Mouse (Mus musculus): Measurements from ENCODE around the gene Snx3. TPM values are rescaled to one million over a fixed set of nuclear protein-coding genes. Genes with fewer than 3 reads are reported as not detected.
A peak's percentile ranks its signal among the peaks of the same experiment; 100 is the strongest.

The Snx3 gene
- polyA plus RNA-seq, 1 experiment from 2014 or later, result 244 TPM

- Histone ChIP-seq H3K4me1 (replicated peaks) (peaks cover 12% of the 10 kb centered on the region; the same call in 1 of the 2 replicates), H3K27me3 (no peaks in the 10 kb centered on the region), H3K4me2 (peak within 1 kb of the TSS; percentile 73), H3K27ac (peak within 1 kb of the TSS; percentile 91), H3K9ac (replicated peaks) (peak within 1 kb of the TSS; percentile 85), H3K36me3 (no peaks in the 10 kb centered on the region), H3K9me3 (no peaks in the 10 kb centered on the region), H3K4me3 (replicated peaks) (peak within 1 kb of the TSS; percentile 78)
- peak; percentile 91 for ATAC-seq (ENCODE audit: insufficient number of reproducible peaks, insufficient read depth, low FRiP score, low TSS enrichment, low read depth)
- under 1% methylated on average over 29 of the region's 29 CpGs for WGBS
These were observed 23.5 kb upstream of the Snx3 start, which contains the start of gene Afg1l for GRCm38 (mm10) chr10:42478341-42478720. Afg1l (minus strand) TSS chr10:42478565.

GRCm38 (mm10) chr10:42480719-42481118, 21.1 kb upstream of the Snx3 start:
- Histone ChIP-seq H3K27ac (0 out of 2 replicates have a peak overlapping the region, but pooled peaks have one; percentile 53), H3K27me3 (no peaks in the 10 kb centered on the region), H3K4me1 (replicated peaks) (peaks cover 12% of the 10 kb centered on the region; the same call in 1 of the 2 replicates), H3K9ac (replicated peaks) (no peak overlapping the region), H3K36me3 (no peaks in the 10 kb centered on the region), H3K9me3 (no peaks in the 10 kb centered on the region), H3K4me2 (no peak overlapping the region), H3K4me3 (replicated peaks) (no peak overlapping the region)
- WGBS, result 68% methylated on average over 4 of the region's 4 CpGs
- no peak for ATAC-seq (ENCODE audit: insufficient number of reproducible peaks, insufficient read depth, low FRiP score, low TSS enrichment, low read depth)

GRCm38 (mm10) chr10:42488606-42489296, 13.1 kb upstream of the Snx3 start:
- no peak overlapping the region for H3K27ac ChIP-seq
- 26% methylated on average over 8 of the region's 8 CpGs for WGBS
- ATAC-seq (ENCODE audit: insufficient number of reproducible peaks, insufficient read depth, low FRiP score, low TSS enrichment, low read depth), result no peak

GRCm38 (mm10) chr10:42491158-42491557, 10.7 kb upstream of the Snx3 start:
- no peak overlapping the region for H3K4me2 ChIP-seq
- no peak for ATAC-seq (ENCODE audit: insufficient number of reproducible peaks, insufficient read depth, low FRiP score, low TSS enrichment, low read depth)
- H3K36me3 ChIP-seq, result no peaks in the 10 kb centered on the region
- no peak overlapping the region for H3K27ac ChIP-seq
- no peak overlapping the region for H3K4me3 ChIP-seq (replicated peaks)
- no peaks in the 10 kb centered on the region; the same call in 1 of the 2 replicates for H3K4me1 ChIP-seq (replicated peaks)
- H3K27me3 ChIP-seq, result no peaks in the 10 kb centered on the region
- no peaks in the 10 kb centered on the region for H3K9me3 ChIP-seq
- no peak overlapping the region for H3K9ac ChIP-seq (replicated peaks)
- WGBS, result 60% methylated on average over 1 of the region's 1 CpGs

More at GRCm38 (mm10) chr10:42488606-42489296, 13.1 kb upstream of the Snx3 start:
- Histone ChIP-seq H3K36me3 (no peaks in the 10 kb centered on the region), H3K9me3 (no peaks in the 10 kb centered on the region), H3K4me2 (no peak overlapping the region), H3K27me3 (no peaks in the 10 kb centered on the region), H3K4me3 (replicated peaks) (no peak overlapping the region), H3K4me1 (replicated peaks) (no peaks in the 10 kb centered on the region; the same call in 1 of the 2 replicates), H3K9ac (replicated peaks) (no peak overlapping the region)

- no peaks in the 10 kb centered on the region for H3K36me3 ChIP-seq
- H3K4me3 ChIP-seq (replicated peaks), result no peak overlapping the region
- H3K9ac ChIP-seq (replicated peaks), result no peak overlapping the region
- no peak overlapping the region for H3K4me2 ChIP-seq
- H3K27me3 ChIP-seq, result no peaks in the 10 kb centered on the region
- H3K9me3 ChIP-seq, result no peaks in the 10 kb centered on the region
- no peak for ATAC-seq (ENCODE audit: insufficient number of reproducible peaks, insufficient read depth, low FRiP score, low TSS enrichment, low read depth)
- 77% methylated on average over 10 of the region's 10 CpGs for WGBS
- no peaks in the 10 kb centered on the region; the same call in 1 of the 2 replicates for H3K4me1 ChIP-seq (replicated peaks)
- H3K27ac ChIP-seq, result no peak overlapping the region
These were observed 9.6 kb upstream of the Snx3 start for GRCm38 (mm10) chr10:42492027-42492771.

GRCm38 (mm10) chr10:42493000-42493399, 8.8 kb upstream of the Snx3 start:
- Histone ChIP-seq H3K36me3 (no peaks in the 10 kb centered on the region), H3K4me3 (replicated peaks) (no peak overlapping the region), H3K27ac (no peak overlapping the region), H3K9ac (replicated peaks) (no peak overlapping the region), H3K9me3 (no peaks in the 10 kb centered on the region), H3K4me2 (no peak overlapping the region), H3K27me3 (no peaks in the 10 kb centered on the region), H3K4me1 (replicated peaks) (no peaks in the 10 kb centered on the region; the same call in 1 of the 2 replicates)
- 54% methylated on average over 4 of the region's 4 CpGs for WGBS
- ATAC-seq (ENCODE audit: insufficient number of reproducible peaks, insufficient read depth, low FRiP score, low TSS enrichment, low read depth), result no peak

- 94% methylated on average over 8 of the region's 8 CpGs for WGBS
- no peak overlapping the region for H3K4me2 ChIP-seq
- H3K27ac ChIP-seq, result peak overlapping the region; percentile 98; the same call in 1 of the 2 replicates
These were observed 1.2 kb upstream of the Snx3 start for GRCm38 (mm10) chr10:42500611-42501010.

GRCm38 (mm10) chr10:42501161-42501560, 669 bp upstream of the Snx3 start:
- peak overlapping the region; percentile 95 for H3K4me3 ChIP-seq (replicated peaks)
- H3K4me2 ChIP-seq, result peak overlapping the region; percentile 75
- ATAC-seq (ENCODE audit: insufficient number of reproducible peaks, insufficient read depth, low FRiP score, low TSS enrichment, low read depth), result no peak
- no peak overlapping the region for H3K9ac ChIP-seq (replicated peaks)
- H3K4me1 ChIP-seq (replicated peaks), result peaks cover 6% of the 10 kb centered on the region
- no peaks in the 10 kb centered on the region for H3K9me3 ChIP-seq
- WGBS, result 89% methylated on average over 5 of the region's 5 CpGs
- no peaks in the 10 kb centered on the region for H3K27me3 ChIP-seq
- H3K36me3 ChIP-seq, result no peaks in the 10 kb centered on the region
- peak overlapping the region; percentile 98 for H3K27ac ChIP-seq

More at GRCm38 (mm10) chr10:42500611-42501010, 1.2 kb upstream of the Snx3 start:
- ATAC-seq (ENCODE audit: insufficient number of reproducible peaks, insufficient read depth, low FRiP score, low TSS enrichment, low read depth), result no peak
- H3K36me3 ChIP-seq, result no peaks in the 10 kb centered on the region
- H3K4me1 ChIP-seq (replicated peaks), result peaks cover 6% of the 10 kb centered on the region
- H3K9ac ChIP-seq (replicated peaks), result no peak overlapping the region
- no peak overlapping the region for H3K4me3 ChIP-seq (replicated peaks)
- H3K27me3 ChIP-seq, result no peaks in the 10 kb centered on the region
- no peaks in the 10 kb centered on the region for H3K9me3 ChIP-seq

- H3K4me3 ChIP-seq (replicated peaks), result peak overlapping the region; percentile 95
- no peaks in the 10 kb centered on the region for H3K27me3 ChIP-seq
- H3K9ac ChIP-seq (replicated peaks), result peak overlapping the region; percentile 90
- under 1% methylated on average over 55 of the region's 55 CpGs for WGBS
- peak overlapping the region; percentile 75 for H3K4me2 ChIP-seq
- H3K27ac ChIP-seq, result peak overlapping the region; percentile 98
- H3K36me3 ChIP-seq, result no peaks in the 10 kb centered on the region; the same call in 1 of the 2 replicates
- peak; percentile 38 for ATAC-seq (ENCODE audit: insufficient number of reproducible peaks, insufficient read depth, low FRiP score, low TSS enrichment, low read depth)
- peaks cover 6% of the 10 kb centered on the region for H3K4me1 ChIP-seq (replicated peaks)
- no peaks in the 10 kb centered on the region for H3K9me3 ChIP-seq
These were observed 700 bp downstream of the Snx3 start for GRCm38 (mm10) chr10:42502349-42503111.

GRCm38 (mm10) chr10:42504096-42504710, 2.4 kb downstream of the Snx3 start:
- Histone ChIP-seq H3K36me3 (peaks cover 10% of the 10 kb centered on the region; the same call in 1 of the 2 replicates), H3K9me3 (no peaks in the 10 kb centered on the region), H3K4me2 (no peak overlapping the region), H3K4me1 (replicated peaks) (peaks cover 6% of the 10 kb centered on the region), H3K9ac (replicated peaks) (no peak overlapping the region), H3K27ac (no peak overlapping the region), H3K4me3 (replicated peaks) (no peak overlapping the region), H3K27me3 (no peaks in the 10 kb centered on the region)
- ATAC-seq (ENCODE audit: insufficient number of reproducible peaks, insufficient read depth, low FRiP score, low TSS enrichment, low read depth), result no peak
- WGBS, result 90% methylated on average over 10 of the region's 10 CpGs

Data from limb, embryonic 12.5 days (tissue).